Mouse (Mus musculus): ENCODE results near the gene Arsb.
"Not testable (repeated sequence)": the region's sequence is repeated elsewhere in the genome, so short reads cannot be mapped to it uniquely, and the experiment has no call there.

Gene Arsb

DNA sequence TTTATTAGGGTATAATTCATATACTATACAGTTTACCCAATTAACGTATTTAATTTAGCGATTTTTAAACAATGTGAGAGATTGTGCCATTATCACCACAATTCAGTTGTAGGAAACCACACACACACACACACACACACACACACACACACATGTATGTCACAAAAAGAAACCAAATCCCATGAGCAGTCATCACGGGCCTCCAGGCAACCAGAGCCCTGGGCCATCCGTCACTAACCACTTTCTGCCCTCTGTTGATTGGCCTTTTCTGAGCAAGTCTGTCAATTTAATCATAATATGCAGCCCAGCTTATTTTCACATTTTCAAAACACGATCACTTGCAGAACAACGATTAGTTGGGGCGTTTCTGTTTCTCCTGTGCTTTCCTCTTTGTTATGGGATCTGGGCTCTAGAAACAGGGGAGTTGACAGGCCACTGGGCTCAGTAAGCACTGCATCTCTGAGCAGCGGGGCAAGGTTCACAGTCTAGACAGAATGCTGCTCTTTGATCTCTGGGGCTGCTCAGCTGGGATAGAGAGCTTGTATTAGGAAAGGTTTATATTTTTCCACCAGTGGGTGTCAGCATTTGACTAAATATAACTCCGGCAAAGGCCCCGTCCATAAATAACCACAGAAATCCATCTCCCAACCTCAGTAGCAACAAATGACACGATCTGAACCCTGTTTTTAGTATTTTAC, 21.7 kb downstream of the Arsb start:
- peak in 1 of 2 experiments; percentile 27 for DNase-seq

DNA sequence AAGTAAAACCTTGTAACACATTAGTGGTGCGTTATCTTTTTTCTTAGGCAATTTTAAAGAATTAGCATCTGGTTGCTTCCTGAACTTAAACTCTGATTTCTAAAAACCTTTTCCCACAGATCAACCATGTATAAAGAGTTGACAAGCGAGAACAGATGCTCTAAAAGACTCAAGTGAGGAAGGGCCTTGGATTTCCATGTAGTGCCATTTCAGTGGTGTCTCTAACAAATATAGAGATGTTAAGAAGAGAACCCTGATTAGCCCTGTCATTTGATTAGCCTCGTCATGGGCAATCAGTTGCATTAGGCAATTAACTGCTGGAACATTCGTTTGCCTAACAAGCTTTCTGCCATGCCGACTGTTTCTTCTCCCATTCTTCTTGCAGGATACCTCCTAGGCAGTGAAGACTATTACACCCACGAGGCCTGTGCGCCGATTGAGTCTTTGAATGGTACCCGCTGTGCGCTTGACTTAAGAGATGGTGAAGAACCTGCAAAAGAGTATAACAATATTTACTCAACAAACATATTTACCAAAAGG, 22.3 kb downstream of the Arsb start:
- no peak for DNase-seq

DNA sequence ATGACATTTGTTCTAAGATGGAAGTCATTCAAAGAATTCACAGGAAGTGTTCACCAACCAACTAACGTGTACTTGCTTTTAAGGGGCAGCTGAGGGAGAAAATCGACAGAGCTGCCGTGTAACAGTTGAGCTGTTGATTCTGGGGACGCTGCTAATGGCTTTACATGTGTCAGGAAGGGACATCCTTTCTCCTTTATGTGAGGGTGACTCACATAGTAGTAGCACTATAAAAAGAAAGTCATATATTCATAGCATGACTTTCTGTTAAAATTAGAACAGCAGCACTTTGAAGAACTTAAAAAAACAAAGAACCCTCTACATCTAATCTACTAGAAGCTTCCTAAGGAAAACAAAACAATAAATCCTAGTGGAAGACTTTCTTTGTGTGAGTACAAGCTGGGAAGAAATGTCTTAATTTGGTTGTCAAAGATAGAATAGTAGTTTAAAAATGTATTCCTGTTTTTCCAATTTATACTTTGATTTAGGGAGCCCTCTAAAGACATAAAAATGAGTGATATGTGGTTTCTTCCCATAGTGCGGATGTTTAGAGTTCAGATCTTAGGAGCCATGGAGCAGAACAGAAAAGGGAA, 25.7 kb downstream of the Arsb start:
- DNase-seq = no peak

DNA sequence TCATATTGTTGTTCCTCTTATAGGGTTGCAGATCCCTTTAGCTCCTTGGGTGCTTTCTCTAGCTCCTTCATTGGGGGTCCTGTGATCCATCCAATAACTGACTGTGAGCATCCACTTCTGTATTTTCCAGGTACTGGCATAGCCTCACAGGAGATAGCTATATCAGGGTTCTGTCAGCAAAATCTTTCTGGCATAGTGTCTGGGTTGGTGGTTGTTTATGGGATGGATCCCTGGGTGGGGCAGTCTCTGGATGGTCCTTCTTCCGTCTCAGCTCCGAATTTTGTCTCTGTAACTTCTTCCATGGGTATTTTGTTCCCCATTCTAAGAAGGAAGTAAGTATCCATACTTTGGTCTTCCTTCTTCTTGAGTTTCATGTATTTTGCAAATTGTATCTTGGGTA, 38.9 kb downstream of the Arsb start:
- not testable (repeated sequence) for DNase-seq

DNA sequence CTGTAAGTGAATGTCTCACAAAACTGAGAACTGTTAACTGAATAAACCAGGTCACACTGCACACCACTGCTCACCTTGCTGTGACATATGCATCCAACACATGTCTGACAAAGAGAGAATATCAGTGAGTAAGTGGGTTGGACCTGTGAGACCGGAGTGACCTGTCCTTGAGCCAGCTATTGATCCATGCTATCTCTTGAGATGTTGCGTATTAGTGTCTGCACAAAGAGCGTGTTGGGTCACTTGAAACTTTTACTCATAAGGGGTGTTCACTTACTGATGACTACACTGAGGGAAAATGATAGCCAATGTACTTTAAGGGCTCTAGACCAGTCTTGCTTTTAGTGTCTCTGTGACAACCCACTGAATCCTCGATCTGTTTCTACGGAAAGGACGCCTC, 42.7 kb downstream of the Arsb start:
- no peak for DNase-seq

DNA sequence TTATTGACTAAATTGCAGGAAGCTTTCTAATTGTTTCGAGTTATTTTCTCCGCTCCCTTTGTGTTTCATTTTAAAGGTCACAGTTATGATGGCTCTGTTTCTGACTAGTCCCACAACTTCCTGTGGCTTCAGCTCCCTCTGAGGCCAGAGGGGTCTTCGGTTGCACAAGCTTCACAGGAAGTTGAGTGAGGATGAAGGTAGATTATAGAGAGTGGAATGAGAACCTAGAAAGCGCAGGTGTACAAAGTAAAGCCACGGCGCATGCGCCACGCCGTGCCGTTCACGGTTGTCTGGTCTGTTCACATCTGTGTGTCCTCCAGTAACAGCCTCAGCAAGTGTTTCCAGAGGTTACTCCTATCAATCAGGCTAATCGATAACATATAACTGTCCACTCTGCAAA, 43.2 kb downstream of the Arsb start:
- no peak for DNase-seq

DNA sequence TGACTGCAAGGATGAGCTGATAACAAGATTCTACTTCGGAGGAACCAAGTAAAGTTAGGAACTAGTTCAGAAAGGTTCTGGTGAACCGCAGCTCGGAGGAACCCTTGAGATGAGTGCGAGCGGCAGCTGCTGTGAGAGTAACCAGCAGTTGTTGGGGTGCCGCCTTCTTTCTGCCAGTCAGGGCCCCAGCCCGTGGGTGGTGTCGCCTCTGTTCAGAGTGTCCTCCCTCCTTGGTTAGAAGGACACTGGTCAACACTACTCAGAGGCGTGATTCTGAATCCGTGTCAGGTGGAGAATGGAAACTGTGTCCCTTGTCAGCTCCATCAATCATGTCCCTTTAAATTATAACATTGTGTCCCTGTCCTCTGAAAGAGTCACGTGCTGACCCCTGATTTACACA, 43.7 kb downstream of the Arsb start:
- no peak for DNase-seq

DNA sequence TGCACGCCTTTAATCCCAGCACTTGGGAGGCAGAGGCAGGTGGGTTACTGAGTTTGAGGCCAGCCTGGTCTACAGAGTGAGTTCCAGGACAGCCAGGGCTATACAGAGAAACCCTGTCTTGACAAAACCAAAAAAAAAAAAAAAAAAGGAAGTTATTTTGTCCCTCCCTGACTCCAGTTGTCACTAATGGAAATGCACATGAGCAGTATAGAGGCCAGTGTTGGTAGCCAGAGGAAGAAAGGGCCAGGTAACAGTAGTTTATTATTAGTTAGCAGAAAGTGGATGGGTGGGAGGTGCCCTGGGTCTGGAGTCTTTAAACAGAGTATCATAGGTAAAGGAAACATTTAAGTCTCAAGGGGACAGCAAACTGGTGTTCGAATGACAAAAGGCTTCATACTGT, 44.7 kb downstream of the Arsb start:
- DNase-seq = no peak

DNA sequence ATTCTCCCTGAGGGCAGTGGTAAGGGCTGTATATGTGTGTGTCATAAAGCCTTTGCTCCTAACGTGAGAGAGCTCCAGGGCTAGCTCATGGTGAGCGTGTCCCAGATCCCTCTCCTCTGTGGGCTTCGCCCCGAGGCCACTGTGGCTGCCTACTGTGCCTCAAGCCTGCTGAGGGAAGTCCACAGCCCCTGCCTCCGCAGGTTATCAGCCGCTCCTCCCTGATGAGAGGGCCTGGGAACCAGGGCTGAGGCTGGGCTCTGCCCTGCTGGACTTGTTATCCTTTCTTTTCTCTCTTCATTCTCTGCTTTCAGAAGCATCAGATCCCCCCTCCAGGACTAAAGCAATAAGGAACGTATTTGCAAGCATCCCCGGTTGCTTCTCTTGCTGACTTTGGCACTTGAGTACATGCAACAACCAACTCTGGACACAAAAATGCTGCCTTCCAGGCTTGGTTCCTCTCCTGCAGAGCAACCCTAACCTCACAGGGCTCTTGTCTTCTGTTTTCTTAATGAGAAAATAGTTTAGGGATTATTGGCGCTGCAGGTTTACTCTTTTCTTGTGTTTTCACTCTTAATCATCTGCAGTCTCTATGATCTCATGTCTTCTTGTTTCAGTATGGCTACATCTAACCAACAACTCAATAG, 45.4 kb downstream of the Arsb start:
- DNase-seq = no peak

DNA sequence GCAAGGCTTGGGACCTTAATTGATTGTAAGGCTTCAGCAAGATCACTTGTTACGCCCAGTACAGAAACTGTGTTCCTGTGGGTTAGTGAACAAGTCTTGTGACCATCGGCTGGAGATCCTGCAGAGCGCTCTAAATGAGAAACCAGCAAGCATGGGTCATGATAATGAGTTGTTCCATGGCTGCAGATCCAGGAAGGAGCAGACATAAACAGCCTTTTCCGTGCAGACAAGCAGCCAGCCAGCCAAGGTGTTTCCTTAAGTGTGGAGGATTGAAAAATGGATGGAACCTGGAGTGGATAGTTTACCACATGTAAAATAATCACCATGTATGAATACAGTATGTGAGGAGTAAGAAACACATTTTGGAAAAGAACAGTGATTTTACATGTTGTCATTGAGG, 48.7 kb downstream of the Arsb start:
- DNase-seq = no peak

DNA sequence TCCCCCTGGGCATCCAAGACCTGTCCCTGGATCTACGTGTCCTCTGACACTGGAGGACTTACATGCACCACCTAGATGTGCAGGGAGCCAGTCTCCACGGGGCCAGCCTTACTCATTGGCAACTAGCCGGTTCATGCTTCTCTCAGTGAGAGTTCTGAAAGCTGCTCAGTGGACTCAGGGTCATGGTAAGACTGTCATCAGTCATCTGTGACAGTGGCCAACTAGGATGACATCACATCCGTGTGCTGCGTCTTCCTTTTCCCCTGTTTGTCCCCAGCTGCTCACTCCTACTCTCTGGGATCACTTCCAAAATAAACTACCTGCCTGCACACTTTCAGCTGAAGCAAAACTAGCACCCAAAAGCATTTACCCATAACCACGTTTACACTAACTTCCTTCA, 50.6 kb downstream of the Arsb start:
- no peak for DNase-seq

DNA sequence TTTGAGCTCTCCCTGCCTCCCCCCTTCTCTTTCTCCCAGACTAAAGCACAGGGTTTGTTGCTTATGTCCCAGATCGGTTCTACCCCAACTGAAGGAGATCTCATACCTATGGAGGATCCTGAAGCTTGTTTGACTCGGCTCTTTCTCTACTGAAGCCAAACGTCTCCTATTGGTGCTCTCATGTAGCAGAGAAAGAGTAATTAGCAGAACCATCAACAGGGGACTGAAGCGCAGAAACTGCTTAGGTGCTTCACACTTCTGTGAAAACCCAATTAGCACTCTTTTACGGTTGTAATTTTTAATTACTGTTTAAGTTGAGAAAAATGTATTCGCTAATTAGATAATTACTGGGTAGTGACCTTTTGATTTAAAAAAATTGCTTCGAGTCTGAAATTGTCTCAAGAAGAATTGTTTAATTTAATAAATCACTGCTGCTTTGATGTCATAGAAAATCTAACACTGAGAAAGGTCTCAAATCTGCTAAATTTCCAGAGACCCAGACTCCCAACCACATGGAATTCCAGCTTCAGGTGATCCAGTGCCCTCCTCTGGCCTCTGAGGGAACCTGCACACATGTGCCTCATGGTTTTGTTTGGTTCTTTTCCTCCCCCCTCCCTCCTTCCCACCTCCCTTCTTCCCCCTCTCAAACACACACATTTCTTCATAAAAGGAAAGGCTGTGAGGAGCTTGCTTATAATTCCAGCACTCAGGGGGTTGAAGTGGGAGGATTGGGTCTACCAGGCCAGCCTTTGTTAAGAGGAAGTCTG, 54.5 kb downstream of the Arsb start:
- DNase-seq = no peak

DNA sequence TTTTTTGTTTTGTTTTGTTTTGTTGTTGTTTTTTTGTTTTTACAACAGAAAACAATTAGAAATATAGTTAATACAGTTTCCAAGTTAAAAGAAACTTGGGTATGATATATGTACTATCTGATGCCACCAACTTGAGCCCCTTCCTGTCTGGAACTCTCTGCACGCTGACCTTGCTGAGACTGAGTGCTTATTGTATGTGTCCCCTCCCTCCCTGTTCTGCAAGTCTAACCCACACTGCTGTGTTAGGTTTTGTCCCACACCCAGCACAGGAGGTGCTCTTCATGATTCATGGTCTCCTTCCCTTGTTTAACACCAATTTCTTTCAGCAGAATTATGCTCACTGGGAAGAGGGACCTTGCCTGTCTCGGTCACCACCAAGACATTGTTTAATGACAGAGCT, 56.3 kb downstream of the Arsb start:
- no peak for DNase-seq

DNA sequence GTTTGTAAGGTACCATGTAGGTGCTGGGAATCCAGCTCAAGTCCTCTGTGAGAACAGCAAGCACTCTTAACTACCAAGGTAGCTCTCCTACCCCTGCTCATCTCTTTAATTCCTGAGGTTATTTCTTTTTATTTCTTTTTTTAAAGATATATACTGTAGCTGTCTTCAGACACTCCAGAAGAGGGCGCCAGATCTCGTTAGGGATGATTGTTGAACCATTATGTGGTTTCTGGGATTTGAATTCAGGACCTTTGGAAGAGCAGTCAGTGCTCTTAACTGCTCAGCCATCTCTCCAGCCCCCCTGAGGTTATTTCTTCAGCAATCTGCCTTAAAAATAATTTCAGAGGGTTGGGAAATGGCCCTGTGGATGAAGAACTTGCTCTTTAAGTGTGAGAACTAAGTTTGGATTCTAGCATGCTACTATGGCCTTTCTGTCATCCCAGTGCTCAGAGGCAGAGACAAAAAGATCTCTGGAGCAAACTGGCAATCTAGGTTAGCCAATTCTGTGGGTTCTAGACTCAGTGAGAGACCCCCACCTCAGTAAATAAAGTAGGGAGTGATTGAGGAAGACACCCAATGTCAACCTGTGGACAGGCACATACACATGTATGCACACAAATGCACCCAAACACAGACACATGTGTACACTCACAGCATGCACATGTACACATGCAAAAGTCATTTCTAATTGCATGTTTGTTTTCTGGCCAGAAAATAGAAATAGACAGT, 58.3 kb downstream of the Arsb start:
- DNase-seq = no peak

DNA sequence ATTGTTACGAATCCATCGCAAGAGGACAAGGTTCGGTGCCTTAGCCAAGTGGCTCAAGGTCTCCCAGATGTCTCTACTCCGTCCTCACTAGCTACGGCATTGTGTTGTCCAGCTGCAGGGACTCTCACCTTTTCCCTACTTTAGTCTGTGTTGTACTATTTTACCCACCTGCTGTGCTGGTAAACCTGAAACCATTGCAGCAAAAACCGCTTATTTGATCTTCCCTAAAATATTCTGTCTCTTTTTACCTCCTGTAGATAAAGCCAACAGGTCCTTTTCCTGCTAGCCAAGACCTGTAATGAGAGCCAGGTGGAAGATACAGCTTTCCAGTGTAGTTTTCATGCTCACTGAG, 58.8 kb downstream of the Arsb start:
- DNase-seq = no peak

DNA sequence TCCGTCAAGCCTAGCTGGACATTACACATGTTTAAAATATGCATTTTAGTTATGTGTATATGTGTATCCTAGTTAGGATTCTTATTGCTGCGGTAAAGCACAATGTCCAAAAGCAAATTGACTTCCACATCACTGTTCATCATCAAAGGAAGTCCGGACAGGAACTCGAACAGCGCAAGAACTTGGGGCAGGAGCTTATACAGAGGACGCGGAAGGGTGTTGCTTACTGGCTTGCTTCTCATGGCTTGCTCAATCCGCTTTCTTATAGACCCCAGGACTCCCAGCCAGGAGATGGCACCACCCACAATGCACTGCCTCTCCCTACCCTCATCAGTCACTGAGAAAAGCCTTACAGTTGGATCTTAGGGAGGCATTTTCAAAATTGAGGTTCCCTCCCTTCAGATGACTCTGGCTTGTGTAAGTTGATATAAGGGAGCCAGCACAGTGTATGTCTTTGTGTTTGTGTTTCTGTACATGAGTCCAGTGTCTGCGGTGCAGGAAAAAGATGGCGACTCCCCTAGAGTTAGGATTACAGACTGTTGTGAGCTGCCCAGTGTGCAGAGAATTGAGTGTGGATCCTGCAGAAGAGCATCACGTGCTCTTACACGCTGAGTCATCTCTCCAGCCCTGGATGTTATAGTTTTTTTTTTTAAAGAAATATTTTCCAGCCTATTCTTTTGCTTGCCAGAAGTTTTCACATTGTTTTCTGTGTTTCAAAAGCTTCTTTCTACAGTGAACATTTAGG, 66.2 kb downstream of the Arsb start:
- no peak for DNase-seq

DNA sequence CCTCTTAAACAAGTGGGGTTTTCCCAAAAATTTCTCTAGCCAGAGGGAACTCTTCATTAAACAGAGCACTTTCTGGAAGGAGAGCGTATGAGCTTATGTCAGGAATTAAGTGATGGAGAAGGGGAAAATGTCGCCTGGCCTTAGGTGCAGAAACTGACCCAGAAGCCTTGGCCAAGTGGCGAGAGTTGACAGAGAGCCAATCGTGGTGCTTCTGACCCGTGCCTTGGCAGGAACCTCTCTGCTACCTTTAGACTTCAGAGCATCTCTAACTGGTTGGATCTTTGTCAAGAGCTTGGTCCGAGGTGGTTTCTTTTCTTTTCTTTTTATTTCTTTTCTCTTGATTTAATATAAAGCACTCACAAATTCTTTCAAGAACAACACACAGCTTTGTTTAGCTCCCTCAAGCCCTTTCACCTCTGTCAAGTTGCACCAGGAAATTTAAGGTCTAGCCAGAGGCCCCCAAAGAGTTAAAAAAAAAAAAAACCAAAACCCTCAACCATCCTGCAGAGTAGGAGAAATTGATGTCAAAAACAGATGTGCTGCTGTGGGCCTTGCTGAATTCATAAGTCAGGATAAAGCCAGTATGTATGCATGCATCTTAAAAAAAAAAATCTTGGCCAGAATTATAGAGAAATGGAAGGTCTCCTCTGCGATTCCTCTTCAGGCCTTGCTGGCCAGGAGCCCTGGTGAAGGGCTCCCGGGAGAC, 67.2 kb downstream of the Arsb start:
- DNase-seq = peak; percentile 46 to 48

DNA sequence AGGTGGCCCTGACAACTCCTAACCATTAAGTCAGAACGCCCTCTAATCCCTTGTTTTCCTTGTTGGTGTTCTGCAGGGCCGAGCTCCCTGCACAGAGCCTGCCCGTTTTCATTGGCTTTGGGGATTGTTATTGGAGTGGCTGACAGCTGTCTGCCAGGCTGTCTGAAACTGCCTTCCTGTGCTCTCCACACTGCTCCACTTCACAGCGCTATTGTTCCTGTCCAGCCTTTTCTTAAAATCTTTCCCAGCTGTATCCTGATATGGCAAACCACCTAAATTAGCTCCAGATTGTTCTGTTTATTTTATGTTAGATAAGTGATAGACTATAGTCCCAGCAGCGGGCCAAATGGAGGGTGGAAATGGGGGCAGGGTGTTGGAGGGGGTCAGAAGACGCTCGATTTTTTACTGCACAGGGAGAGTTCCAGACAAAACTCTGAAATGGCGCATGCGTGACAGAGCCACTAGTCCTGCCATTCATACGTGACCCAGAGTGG, 67.8 kb downstream of the Arsb start:
- peak in 1 of 2 experiments; percentile 21 for DNase-seq

DNA sequence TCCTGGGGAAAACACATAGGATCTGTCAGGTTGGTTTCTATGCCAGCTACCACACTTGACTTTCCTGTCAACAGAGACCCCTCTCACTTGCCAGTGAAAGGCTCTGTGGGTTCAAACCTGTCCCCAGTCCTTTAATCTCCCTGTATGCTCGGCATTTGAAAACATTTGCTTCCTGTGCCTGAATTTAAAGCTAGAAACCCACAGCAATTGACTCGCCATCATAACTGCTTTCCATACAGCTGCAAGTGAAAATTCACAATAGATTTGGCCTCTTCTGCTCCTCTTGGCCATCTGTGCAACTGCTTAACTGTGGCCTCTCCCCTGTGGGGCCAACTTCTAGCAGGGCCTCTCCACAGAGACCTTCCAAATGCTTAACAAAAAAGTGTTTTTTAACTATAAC, 68.3 kb downstream of the Arsb start:
- DNase-seq = no peak

DNA sequence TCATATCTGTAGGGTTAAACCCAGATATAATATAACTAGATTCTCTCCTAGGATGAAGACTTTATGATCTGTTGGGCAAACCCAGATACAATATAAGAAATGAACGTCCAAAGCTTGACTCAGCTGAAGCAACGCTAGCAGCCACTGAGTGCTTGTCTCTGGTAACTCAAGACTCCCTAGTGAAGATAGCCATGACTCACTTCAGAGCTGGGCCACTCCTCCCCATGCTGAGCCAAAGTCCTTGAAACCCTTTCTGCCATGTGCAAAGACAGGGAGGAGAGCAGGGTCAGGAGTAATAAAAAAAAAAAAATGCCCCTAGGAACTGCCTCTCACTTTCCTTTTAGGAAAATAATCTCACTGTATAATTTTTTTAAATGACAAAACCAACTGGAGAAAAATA, 68.7 kb downstream of the Arsb start:
- no peak for DNase-seq

DNA sequence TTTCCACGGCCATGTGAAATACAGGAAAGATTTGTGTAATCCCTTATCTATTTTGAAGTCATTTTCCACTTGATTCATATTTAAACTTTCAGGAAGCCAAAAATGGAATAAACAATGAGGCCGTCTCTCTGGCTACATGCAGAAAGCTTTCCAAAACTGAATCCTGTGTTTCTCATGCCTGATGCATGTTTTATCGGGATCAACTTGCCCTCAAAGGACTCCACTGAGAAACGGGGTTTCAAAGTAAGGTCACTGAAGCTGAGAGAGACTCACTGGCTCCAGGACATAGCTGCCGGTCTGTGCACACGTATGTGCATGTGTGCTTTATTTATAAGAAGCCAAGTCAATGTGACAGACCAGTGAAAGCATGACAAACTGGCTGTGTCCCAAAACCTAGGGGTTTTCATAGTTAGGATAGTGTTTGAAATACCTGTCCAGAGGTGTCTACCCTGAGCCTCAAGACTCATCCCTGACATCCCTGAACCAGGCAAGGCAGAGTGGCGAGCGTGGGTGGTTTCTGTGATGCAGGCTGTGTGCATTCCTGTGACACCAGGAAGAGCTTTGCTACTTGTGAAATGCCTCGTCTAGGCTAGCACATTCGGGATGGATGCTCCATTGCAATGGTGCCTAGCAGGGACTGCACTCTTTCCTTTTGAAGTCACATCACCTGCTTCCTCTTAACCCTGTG, 75.5 kb downstream of the Arsb start:
- no peak for DNase-seq

All from cerebellum, postnatal 36 days (tissue).